Mouse (Mus musculus) embryonic stem cell, embryonic (primary cell): ENCODE data around the gene Cstf2.

Source experiments
- CTCF ChIA-PET, 4 experiments: fragments of 300-600 bp in 2 of 4; fragments of 350-600 bp in 2 of 4; sonication (Branson Sonifier 250); formaldehyde crosslinking; loops; one replicate each; lab custom pipeline; 2022; ENCODE audit warnings: inconsistent platforms in 2 of 4; lab: Charles Lee
- POLR2A ChIA-PET, 4 experiments: fragments of 300-600 bp in 2 of 4; fragments of 350-600 bp in 2 of 4; sonication (Branson Sonifier 250); formaldehyde crosslinking; loops; one replicate each; lab custom pipeline; 2022; ENCODE audit warnings: antibody characterized with exemption in 4 of 4, inconsistent platforms in 1 of 4; lab: Charles Lee

Cstf2 gene

GRCm38 (mm10) chrX:134058987-134059712, at the start of gene Cstf2:
Gene Cstf2, plus strand, starts transcription at chrX:134059187.
- ChIA-PET POLR2A (interaction anchor here in 2 of 4 experiments (0.6 to 1.5 kb wide), 3 partner anchors 16 to 410 kb away, joined by 3 read pairs; no protein-coding TSS in a partner anchor), CTCF (no interaction called here)

GRCm38 (mm10) chrX:134019005-134019404, 40.0 kb upstream of the Cstf2 start:
- POLR2A ChIA-PET = no interaction called here

DNA sequence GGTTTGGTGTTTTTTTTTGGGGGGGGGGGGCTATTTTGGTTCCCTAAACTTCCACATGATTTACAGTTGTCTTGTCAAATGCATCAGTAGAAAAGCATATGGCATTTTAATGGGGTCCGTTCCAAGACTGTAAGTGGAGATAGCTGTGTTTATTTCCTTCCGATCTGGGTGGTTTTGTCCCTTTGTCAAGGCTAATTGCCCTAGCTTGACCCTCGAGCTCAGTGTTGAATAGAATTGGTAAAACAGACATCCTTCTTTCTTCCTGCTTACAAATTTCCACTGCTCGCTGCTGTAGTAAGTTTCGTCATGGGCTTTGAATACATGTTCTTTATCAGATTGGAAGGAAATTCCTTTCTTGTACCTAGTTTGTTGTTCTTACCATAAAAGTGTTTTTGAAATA, 38.3 kb upstream of the Cstf2 start:
- POLR2A ChIA-PET = no interaction called here
- CTCF ChIA-PET = interaction anchor here in 3 of 4 experiments (0.7 to 1.1 kb wide), 3 partner anchors 73 to 94 kb away, joined by 3 to 4 read pairs (median 3); no protein-coding TSS in a partner anchor

More at GRCm38 (mm10) chrX:134019005-134019404, 40.0 kb upstream of the Cstf2 start:
- CTCF ChIA-PET = interaction anchor here in 3 of 4 experiments (0.9 to 1.2 kb wide), 3 partner anchors 71 to 72 kb away, joined by 4 to 5 read pairs (median 5); no protein-coding TSS in a partner anchor

DNA sequence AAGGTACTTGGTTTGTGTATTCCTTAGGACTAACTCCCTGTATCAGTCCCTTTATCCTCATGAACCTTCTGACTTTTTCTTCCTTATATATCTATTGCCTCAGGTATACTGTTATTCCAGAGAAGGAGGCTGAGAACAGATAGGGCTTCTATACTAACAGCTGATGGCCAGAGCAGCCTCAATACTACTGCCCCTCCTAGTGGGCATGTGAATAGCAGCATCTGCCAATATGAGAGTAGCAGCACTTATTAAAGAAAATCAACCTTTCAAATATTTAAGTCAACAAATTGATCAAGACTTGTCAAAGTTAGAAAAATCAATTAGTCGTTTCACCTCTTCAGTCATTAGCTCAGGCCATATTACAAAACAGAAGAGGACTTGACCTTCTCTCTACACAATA, 10.0 kb upstream of the Cstf2 start:
- CTCF ChIA-PET = no interaction called here
- POLR2A ChIA-PET = no interaction called here

DNA sequence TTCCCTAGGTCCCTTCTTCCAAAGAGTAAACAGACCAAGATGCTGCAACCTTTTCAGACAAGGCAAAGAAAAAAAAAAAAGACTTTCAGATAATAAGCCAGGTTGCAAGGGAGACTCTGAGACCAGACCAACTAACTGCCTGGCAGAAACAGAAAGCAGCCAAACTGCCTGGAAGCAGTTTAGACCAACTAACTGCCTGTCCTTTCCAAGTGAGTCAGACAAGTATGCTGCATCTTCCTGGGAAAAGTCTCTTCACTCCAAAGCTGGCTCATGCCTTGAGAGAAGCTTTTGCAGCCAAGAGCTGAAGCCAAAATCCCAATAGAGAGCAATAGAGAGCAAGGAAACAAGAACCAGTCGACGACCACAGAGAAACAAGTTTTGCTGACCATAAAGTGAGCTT, 2.1 kb upstream of the Cstf2 start:
- POLR2A ChIA-PET = no interaction called here
- CTCF ChIA-PET = interaction anchor here in 1 of 4 experiments (0.7 kb wide), 1 partner anchor 406 kb away, joined by 4 read pairs; no protein-coding TSS in a partner anchor

DNA sequence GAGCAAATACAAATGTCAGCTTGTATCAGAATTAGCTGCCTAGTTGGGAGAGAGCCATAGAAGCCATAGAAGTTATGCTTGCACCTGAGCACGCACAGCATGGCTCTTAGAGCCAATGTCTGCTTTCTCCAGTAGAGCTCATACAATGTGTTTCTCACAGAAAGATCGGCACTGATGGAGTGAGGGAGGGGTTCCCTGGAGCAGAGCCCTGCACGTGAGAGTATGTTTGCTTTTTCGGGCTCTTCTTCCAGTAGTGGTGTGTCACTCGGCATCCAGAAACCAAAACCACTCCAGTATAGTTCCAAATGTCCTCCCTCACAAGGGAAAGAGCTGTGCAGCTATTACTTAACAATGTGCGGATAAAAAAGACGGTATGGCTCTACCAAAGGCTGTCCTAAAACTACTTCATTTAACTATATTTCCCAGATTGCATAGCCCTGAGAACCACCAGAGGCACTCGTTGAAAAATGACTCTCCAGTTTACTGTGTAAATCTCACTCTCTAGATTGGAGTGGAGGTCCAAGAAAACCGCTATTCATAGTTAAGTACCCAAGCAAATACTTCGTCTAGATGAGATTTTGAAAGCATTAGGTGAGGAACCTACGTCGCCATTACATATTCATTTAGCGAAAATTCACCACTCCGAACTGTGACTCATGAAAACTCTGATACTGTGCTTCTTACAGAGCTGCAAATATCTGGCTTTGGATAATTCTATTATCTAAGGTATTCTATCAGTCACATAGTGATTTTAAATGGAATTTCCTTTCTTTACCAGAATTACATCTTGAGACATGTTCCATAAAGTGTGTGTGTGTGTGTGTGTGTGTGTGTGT, 729 bp upstream of the Cstf2 start:
- CTCF ChIA-PET = interaction anchor here in 1 of 4 experiments (1.1 kb wide), 1 partner anchor 111 kb away, joined by 4 read pairs; no protein-coding TSS in a partner anchor
- POLR2A ChIA-PET = interaction anchor here in 1 of 4 experiments (0.6 kb wide), 1 partner anchor 411 kb away, joined by 3 read pairs; no protein-coding TSS in a partner anchor

GRCm38 (mm10) chrX:134059764-134060163, 777 bp downstream of the Cstf2 start:
- POLR2A ChIA-PET = interaction anchor here in 2 of 4 experiments (0.7 to 1.5 kb wide), 2 partner anchors 16 to 190 kb away, joined by 3 read pairs; no protein-coding TSS in a partner anchor
- CTCF ChIA-PET = interaction anchor here in 1 of 4 experiments (0.6 kb wide), 1 partner anchor 334 kb away, joined by 4 read pairs; no protein-coding TSS in a partner anchor

DNA sequence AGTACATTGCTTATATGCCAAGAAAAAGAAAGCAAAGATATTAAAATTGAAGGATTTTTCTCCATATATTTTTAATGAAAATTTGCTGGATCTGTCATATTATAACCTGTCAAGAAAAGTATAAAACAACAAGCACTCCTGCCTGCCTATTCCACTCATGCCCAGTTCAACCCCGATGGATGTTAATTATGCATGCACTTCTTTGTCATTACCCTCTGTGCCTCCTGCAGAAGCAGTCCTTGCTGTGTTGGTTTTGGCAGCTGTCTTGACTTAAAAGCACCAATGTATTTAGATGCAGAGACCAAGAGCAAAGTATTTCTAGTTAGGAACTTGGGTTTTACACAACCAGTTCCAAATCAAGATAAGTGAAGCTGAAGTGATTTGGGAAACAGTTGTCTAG, 26.5 kb downstream of the Cstf2 start:
- POLR2A ChIA-PET = interaction anchor here in 1 of 4 experiments (0.9 kb wide), 1 partner anchor 250 kb away, joined by 3 read pairs; no protein-coding TSS in a partner anchor
- CTCF ChIA-PET = no interaction called here

DNA sequence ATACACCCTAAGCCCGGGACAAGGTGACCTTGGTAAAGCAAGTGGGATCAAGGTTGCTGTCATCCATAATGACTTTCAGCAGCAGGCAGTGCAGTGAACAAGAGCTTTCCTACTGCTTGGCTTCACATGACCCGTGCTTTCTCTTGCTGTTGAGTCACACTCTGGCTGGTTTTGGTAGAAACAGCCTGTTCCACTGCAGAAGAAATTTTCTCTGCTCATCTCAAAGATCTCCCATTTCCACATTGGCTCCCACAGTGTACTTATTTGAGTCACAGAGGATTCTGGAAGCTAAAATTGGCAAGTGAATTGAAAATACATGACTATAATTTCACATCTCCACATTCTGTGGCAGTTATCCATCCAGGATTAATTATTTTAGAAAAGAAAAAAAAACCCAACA, 43.7 kb downstream of the Cstf2 start:
- CTCF ChIA-PET = no interaction called here
- POLR2A ChIA-PET = no interaction called here

GRCm38 (mm10) chrX:134111767-134112166, 52.8 kb downstream of the Cstf2 start:
- POLR2A ChIA-PET = interaction anchor here in 1 of 4 experiments (0.5 kb wide), 1 partner anchor 896 kb away, joined by 3 read pairs; no protein-coding TSS in a partner anchor
- CTCF ChIA-PET = no interaction called here

GRCm38 (mm10) chrX:134116417-134116816, 57.4 kb downstream of the Cstf2 start:
- POLR2A ChIA-PET = interaction anchor here in 1 of 4 experiments (0.5 kb wide), 1 partner anchor 160 kb away, joined by 4 read pairs; no protein-coding TSS in a partner anchor
- CTCF ChIA-PET = no interaction called here

DNA sequence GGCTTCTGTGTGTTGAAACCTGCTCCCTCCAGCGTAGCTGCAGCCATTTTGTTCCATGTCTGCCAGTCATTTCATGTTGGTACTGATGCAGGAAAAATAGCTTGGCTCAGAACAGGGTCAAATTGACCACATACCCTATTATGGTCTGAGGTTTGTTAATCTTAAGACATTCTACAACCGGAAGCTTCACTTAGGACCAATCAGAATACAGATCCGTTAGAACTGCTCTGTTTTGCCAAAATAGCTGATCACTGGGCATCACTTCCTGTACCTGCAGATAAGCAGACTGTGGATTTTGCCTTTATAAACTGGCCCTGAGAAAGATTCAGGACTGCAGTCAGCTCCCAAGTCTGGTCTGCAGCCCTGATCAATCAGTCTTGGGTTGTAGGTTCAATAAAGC, 69.6 kb downstream of the Cstf2 start:
- ChIA-PET POLR2A (interaction anchor here in 1 of 4 experiments (1.6 kb wide), 1 partner anchor 457 kb away, joined by 3 read pairs; the partner anchor contains the start of gene Rpl36a), CTCF (no interaction called here)

DNA sequence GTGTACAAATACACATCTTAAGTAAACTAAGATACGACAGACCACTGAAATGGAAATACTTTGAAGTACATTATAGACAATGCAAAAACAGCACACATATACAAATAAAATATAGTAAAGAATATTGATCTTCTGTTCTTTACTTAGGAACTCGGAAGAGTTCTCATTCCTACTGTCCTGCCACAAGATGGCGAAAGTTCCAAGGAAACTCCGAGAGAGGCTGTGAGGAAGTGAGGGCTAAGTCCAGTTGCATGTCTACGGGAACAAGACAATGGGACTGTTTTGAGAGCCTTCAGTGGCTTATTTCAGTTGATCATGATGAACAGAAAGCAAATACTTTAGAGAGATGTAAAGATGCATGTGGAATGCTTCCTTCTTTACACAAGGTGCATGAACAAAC, 73.3 kb downstream of the Cstf2 start:
- ChIA-PET POLR2A (interaction anchor here in 2 of 4 experiments (0.6 to 0.8 kb wide), 2 partner anchors 348 to 482 kb away, joined by 3 to 4 read pairs; no protein-coding TSS in a partner anchor), CTCF (interaction anchor here in 2 of 4 experiments (0.6 to 2.0 kb wide), 3 partner anchors 27 to 187 kb away, joined by 4 to 8 read pairs (median 6); no protein-coding TSS in a partner anchor)

DNA sequence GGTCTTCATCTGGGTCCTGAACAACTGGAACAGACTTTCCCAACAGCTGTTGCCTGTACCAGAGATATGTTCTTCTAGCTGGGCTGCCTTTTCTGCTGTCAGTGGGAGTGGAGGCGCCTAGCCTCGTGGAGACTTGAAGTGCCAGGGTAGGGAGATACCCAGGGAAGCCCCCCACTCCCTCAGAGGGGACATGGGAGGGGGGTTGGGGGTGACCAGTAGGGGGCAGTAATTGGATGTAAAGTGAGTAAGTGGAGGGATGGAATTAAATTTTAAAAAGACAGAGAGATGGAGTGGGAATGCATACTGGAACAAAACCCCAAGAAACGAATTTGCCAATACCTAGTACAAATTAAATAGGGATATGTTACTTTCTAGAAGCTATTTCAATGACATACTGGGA, 74.8 kb downstream of the Cstf2 start:
- ChIA-PET CTCF (interaction anchor here in 2 of 4 experiments (0.7 to 2.0 kb wide), 2 partner anchors 185 to 200 kb away, joined by 3 to 8 read pairs; no protein-coding TSS in a partner anchor), POLR2A (no interaction called here)
